Mouse (Mus musculus): ENCODE results near the gene Fgfr2.

- TF ChIP-seq CTCF (IDR thresholded peaks at IDR 0.05; ENCODE audit: low read depth) (no peak), EP300 (IDR thresholded peaks at IDR 0.05; ENCODE audit: low read depth) (no peak)
Measured at GRCm38 (mm10) chr7:131644586-131644985, 1478.6 kb downstream of the Fgfr2 start.

Data from liver, postnatal 0 days (tissue).